Mouse (Mus musculus): ENCODE measurements around the gene Ccdc6. TPM values are rescaled to one million over a fixed set of nuclear protein-coding genes. Genes with fewer than 3 reads are reported as not detected.

The Ccdc6 gene
- total and polyA plus RNA-seq, 3 experiments, result 25.4 to 143 (median 42.0) TPM

DNA sequence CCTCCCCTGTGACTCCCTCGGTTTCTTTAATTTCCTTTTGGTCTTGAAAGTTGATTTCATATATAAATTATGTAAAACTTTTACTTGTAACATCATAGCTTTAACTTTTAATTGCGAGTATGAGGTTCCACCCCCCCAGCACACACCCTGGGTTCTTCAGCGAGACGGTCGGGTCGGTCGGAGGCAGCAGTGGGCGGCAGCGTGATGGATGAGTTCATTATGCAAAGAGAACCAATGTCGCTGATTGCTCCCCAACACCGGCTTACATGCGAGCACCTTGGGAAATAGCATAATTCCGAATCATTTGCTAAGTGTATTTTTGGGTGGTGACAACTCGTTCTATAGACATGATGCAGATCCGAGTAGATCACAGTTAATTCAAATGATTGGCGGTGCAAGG, 56.9 kb downstream of the Ccdc6 start:
- Histone ChIP-seq H3K27me3 (ENCODE audit: control insufficient read depth in 1 of 2, insufficient read depth in 2 of 2, low read length in 2 of 2) (no peaks in the 10 kb centered on the region), H3K9me3 (replicated peaks; ENCODE audit: insufficient read depth, low read length) (no peaks in the 10 kb centered on the region), H3K27ac (ENCODE audit: control insufficient read depth, low read depth, low read length) (no peak overlapping the region), H3K36me3 (ENCODE audit: control insufficient read depth in 1 of 2, insufficient read depth in 2 of 2, low read length in 2 of 2) (peaks cover 0 to 4% of the 10 kb centered on the region in 2 experiments; a peak in 2 of 4 replicates), H3K4me3 (ENCODE audit: control insufficient read depth in 1 of 2, insufficient read depth in 1 of 2, low read depth in 2 of 2, low read length in 2 of 2) (no peak overlapping the region), H3K4me1 (ENCODE audit: control insufficient read depth in 1 of 2, insufficient read depth in 2 of 2, low read length in 2 of 2) (no peaks in the 10 kb centered on the region), H3K79me2 (ENCODE audit: control insufficient read depth, insufficient read depth, low read length, poor library complexity) (no peaks in the 10 kb centered on the region), H3K9ac (ENCODE audit: control insufficient read depth, low read depth, low read length, poor library complexity, severe bottlenecking) (no peak overlapping the region)
- TF ChIP-seq GATA1 (IDR thresholded peaks at IDR 0.05; ENCODE audit: low read depth, low read length) (no peak), ZKSCAN1 (IDR thresholded peaks at IDR 0.05; ENCODE audit: low read depth, low read length) (no peak), USF2 (IDR thresholded peaks at IDR 0.05; ENCODE audit: borderline replicate concordance in 1 of 2, insufficient read depth in 1 of 2, low read depth in 1 of 2, low read length in 2 of 2) (no peak), MAX (IDR thresholded peaks at IDR 0.05; ENCODE audit: low read length) (no peak), E2F4 (IDR thresholded peaks at IDR 0.05; ENCODE audit: borderline replicate concordance, low read depth, low read length) (no peak), MXI1 (IDR thresholded peaks at IDR 0.05; ENCODE audit: low read depth, low read length) (no peak), GABPA (IDR thresholded peaks at IDR 0.05; ENCODE audit: low read depth, low read length) (no peak), HCFC1 (IDR thresholded peaks at IDR 0.05; ENCODE audit: low read depth, low read length) (no peak), JUND (IDR thresholded peaks at IDR 0.05; ENCODE audit: low read depth, low read length) (no peak), POLR2AphosphoS5 (IDR thresholded peaks at IDR 0.05; ENCODE audit: borderline replicate concordance, low read depth, low read length) (no peak), USF1 (IDR thresholded peaks at IDR 0.05; ENCODE audit: low read depth, low read length) (no peak), RAD21 (IDR thresholded peaks at IDR 0.05; ENCODE audit: low read depth, low read length) (no peak)
- DNase-seq (ENCODE audit: low read depth, low spot score), result no peak

DNA sequence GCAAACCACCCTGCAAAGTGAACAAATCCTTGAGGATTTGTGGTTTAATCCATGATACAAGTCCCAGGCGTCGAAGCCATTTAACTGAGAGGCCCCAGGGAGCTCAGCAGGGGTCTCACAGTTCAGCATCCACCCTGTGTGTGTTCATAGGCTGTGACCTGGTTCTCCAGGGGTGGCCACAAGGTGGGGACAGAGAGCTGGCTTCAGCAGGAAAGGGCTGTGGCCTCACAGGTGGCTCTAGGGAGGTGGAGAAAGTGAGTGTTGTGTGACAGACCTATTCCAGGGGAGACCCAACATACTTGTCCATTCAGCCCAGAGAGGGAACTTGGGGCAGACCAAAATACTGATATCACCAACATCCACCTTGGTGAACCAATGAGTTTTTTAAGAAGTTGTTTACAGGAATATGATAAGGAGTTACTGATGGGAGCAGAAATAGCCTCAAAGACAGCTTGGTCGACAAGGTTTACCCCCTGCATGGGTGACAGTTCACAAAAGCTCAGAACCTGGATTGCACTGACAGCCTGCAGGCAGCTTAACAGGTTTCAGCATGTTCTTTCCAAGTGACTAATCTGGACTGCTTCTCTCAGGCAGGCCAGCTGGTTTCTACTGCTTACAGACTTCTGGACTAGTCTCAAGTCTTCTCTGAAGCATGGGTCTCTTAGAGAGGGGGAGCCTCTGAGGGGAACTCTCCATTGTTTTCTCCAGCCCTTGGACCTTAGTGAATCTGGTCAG, 59.7 kb downstream of the Ccdc6 start:
- Histone ChIP-seq H3K27me3 (ENCODE audit: control insufficient read depth in 1 of 2, insufficient read depth in 2 of 2, low read length in 2 of 2) (no peaks in the 10 kb centered on the region), H3K9ac (ENCODE audit: control insufficient read depth, low read depth, low read length, poor library complexity, severe bottlenecking) (no peak overlapping the region), H3K9me3 (replicated peaks; ENCODE audit: insufficient read depth, low read length) (no peaks in the 10 kb centered on the region), H3K36me3 (ENCODE audit: control insufficient read depth in 1 of 2, insufficient read depth in 2 of 2, low read length in 2 of 2) (peaks cover 0 to 4% of the 10 kb centered on the region in 2 experiments; a peak in 2 of 4 replicates), H3K79me2 (ENCODE audit: control insufficient read depth, insufficient read depth, low read length, poor library complexity) (no peaks in the 10 kb centered on the region), H3K27ac (ENCODE audit: control insufficient read depth, low read depth, low read length) (no peak overlapping the region), H3K4me1 (ENCODE audit: control insufficient read depth in 1 of 2, insufficient read depth in 2 of 2, low read length in 2 of 2) (no peaks in the 10 kb centered on the region), H3K4me3 (ENCODE audit: control insufficient read depth in 1 of 2, insufficient read depth in 1 of 2, low read depth in 2 of 2, low read length in 2 of 2) (no peak overlapping the region)
- TF ChIP-seq BHLHE40 (IDR thresholded peaks at IDR 0.05; ENCODE audit: borderline replicate concordance, low read depth, low read length) (no peak), GATA1 (IDR thresholded peaks at IDR 0.05; ENCODE audit: low read depth, low read length) (no peak), SMC3 (IDR thresholded peaks at IDR 0.05; ENCODE audit: low read depth, low read length) (peak; percentile 38), CTCF (IDR thresholded peaks at IDR 0.05 in 2 of 3, conservative IDR thresholded peaks at IDR 0.05 in 1 of 3; ENCODE audit: control insufficient read depth in 1 of 3, insufficient read depth in 1 of 3, low read depth in 2 of 3, low read length in 3 of 3, poor library complexity in 1 of 3, severe bottlenecking in 1 of 3) (peak; percentile 40 to 61 (median 49); a peak in 5 of 6 replicates), ZC3H11A (IDR thresholded peaks at IDR 0.05; ENCODE audit: low read depth, low read length) (0 out of 2 replicates have a peak, but pooled peaks have one; percentile 5), RAD21 (IDR thresholded peaks at IDR 0.05; ENCODE audit: low read depth, low read length) (peak; percentile 16)
- peak; percentile 36 for DNase-seq (ENCODE audit: low read depth, low spot score)
